Mouse (Mus musculus) layer of hippocampus, adult 2 months (tissue): ENCODE results near the gene Ngb. TPM values are rescaled to one million over a fixed set of nuclear protein-coding genes. Genes with fewer than 3 reads are reported as not detected.

Source experiments
- DNase-seq, 2 experiments: peaks; one replicate each; pipeline ENCODE4 v3.0.0; 2022; ENCODE audit warnings: low spot score in 2 of 2
- H3K27ac ChIP-seq: fragments of 200-600 bp; 2 replicates; pipeline ENCODE4 v1.8.1; 2022
- H3K4me3 ChIP-seq: fragments of 200-600 bp; 2 replicates; pipeline ENCODE4 v1.8.1; 2022; ENCODE audit warnings: mild to moderate bottlenecking
- CTCF ChIP-seq: fragments of 200-600 bp; conservative IDR thresholded peaks from 2 replicates; pipeline ENCODE4 v1.8.1; 2022; ENCODE audit warnings: antibody characterized with exemption, mild to moderate bottlenecking, moderate library complexity
- total RNA-seq, 2 experiments: library from RNA; stranded (reverse); gene quantifications; 2 replicates each; pipeline ENCODE4 v1.2.3; 2021

Gene Ngb
- total RNA-seq, 2 experiments from 2014 or later: 1.9 to 2.5 TPM

DNA sequence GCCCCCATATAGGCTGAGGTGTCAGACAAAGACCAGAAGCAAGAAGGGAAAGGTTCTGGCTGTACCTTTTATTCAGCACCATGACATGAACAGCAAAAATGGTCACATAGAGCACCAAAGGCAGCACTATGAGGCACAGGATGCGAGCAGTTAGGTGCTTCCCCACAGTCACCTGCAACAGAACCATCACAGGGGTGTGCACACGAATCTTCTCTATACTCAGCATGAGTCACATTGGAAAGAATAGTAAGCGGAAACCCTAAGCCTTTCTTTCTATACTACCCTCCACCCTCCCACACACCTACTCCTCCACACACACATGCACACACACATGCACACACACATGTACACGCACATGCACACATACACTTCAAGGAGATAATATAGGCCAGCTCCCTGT lies 27.9 kb upstream of the Ngb start:
- DNase-seq: no peak
- Histone ChIP-seq H3K27ac (no peak overlapping the region), H3K4me3 (no peak overlapping the region)
- TF ChIP-seq CTCF: no peak

DNA sequence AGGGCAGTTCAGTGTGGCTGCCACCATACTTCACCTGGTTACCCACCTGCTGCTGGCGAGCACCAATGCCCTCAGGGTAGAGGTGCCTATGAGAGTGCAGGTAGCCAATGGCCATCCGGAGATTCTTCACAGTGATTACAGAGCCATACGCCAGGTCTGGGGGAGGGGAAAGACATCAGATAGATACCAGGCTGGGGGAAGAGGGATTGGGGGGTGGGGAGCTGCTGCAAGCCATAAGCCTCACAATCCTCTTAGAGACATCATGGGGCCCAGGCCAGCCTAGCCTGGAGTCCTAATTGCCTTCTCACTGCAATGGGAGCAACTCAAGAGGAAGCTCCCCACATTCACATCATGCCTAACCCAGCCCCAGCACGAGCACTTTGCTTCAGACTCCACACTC lies 24.9 kb upstream of the Ngb start:
- DNase-seq: no peak
- Histone ChIP-seq H3K27ac (no peak overlapping the region), H3K4me3 (no peak overlapping the region)
- no peak for TF ChIP-seq CTCF

DNA sequence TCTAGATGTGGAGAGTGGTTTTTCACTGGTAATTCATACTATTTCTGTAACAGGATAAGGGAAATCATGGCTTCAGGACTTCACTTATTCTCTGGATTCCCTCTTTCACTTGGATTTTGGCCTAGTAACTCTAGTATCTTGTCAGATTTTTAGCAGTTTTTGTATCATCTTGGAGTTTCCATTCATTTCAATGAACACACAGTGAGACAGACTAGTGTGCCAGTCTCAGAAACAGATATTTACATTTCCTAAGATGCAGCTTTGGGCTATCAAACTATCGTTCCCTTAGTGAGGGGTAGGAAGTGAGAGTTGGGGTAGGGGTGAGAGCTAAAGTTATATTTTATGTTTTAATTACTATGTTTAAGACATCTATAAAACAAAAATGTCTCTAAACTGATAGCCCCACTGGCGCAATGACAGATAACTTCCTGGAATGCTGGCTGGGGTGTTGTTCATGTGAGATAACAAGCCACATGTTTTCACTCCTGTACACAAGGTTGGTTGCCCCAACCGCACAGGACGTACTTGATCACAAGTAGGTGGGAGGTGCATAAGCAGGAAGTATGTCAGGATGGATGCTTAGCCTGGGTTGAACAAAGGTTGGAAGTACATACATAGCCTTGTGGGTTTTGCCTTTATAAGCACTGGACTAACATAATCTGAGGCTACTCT lies 19.7 kb upstream of the Ngb start:
- H3K27ac ChIP-seq: no peak overlapping the region
- no peak for DNase-seq
- no peak overlapping the region for H3K4me3 ChIP-seq
- TF ChIP-seq CTCF: no peak

DNA sequence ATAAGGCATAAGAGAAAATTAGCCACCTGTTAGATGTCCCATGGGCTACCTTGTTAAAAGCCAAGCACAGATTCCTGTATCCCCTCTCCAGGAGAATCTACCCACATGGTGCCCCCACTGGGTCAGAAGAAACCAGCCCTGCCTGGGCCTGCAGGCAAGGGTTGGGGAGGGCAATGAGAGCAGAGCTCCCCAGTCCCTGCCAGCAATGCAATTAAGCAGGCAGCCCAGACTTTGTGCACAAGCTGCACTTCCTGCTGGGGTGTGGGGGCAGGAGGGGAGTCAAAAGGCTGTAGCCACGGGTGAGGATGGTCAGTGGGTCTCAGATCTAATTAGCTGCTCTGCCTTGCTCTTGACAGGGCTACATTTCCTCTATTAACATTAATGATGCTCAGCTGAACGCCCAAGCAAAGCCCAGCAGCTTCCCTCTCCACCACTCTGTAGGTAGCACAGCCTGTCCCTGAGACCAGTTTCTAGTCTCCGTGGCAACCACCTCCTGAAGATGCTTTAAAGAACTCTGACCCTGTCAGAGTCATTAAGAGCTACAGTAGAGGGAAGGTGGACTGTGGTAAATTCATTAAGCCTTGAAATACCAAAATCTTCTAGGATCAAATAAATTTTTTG lies 5.1 kb upstream of the Ngb start:
- no peak overlapping the region for H3K27ac ChIP-seq
- no peak for DNase-seq
- H3K4me3 ChIP-seq: no peak overlapping the region
- TF ChIP-seq CTCF: no peak

GRCm38 (mm10) chr12:87104796-87105195 lies 2.5 kb upstream of the Ngb start:
- Histone ChIP-seq H3K4me3 (no peak overlapping the region), H3K27ac (no peak overlapping the region)
- no peak for TF ChIP-seq CTCF
- no peak for DNase-seq

- no peak overlapping the region for H3K4me3 ChIP-seq
- no peak for DNase-seq
- H3K27ac ChIP-seq: no peak overlapping the region
- TF ChIP-seq CTCF: no peak
These were observed 1.1 kb upstream of the Ngb start for GRCm38 (mm10) chr12:87103471-87103870.

- TF ChIP-seq CTCF: no peak
- no peak for DNase-seq
- H3K27ac ChIP-seq: no peak overlapping the region
- no peak overlapping the region for H3K4me3 ChIP-seq
These were observed 2.0 kb downstream of the Ngb start for GRCm38 (mm10) chr12:87100331-87100730.

GRCm38 (mm10) chr12:87093671-87094070 lies 8.7 kb downstream of the Ngb start:
- peak in 1 of 2 experiments; percentile 23 for DNase-seq

GRCm38 (mm10) chr12:87093249-87093648 lies 9.1 kb downstream of the Ngb start:
- Histone ChIP-seq H3K27ac (peak overlapping the region; percentile 39; the same call in 1 of the 2 replicates), H3K4me3 (no peak overlapping the region)
- no peak for TF ChIP-seq CTCF
- DNase-seq: no peak

More at GRCm38 (mm10) chr12:87093671-87094070, 8.7 kb downstream of the Ngb start:
- TF ChIP-seq CTCF: no peak
- Histone ChIP-seq H3K27ac (peak overlapping the region; percentile 39; the same call in 1 of the 2 replicates), H3K4me3 (no peak overlapping the region)

- DNase-seq: no peak
- no peak overlapping the region for H3K4me3 ChIP-seq
- no peak for TF ChIP-seq CTCF
- H3K27ac ChIP-seq: no peak overlapping the region
These were observed 10.4 kb downstream of the Ngb start for GRCm38 (mm10) chr12:87091916-87092315.

DNA sequence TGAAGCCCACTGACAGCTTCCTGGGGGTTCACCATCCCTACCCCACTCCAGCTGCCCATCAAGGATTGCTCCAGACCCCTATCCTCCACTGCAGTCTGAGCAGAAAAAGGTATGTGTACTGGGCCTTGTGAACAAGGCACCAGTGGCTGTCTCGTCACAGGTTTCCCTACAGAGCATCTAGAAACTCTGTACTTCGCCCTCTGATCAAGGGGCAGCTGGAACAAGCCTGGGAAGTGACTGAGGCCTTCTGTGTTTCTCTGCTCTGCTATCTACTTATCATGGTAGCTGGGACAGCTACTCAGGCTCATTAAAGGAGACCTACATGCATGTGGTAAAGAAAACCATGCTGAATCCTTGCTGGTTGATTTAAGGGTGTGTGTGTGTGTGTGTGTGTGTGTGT lies 12.6 kb downstream of the Ngb start:
- TF ChIP-seq CTCF: no peak
- no peak overlapping the region for H3K27ac ChIP-seq
- DNase-seq: no peak
- H3K4me3 ChIP-seq: no peak overlapping the region

DNA sequence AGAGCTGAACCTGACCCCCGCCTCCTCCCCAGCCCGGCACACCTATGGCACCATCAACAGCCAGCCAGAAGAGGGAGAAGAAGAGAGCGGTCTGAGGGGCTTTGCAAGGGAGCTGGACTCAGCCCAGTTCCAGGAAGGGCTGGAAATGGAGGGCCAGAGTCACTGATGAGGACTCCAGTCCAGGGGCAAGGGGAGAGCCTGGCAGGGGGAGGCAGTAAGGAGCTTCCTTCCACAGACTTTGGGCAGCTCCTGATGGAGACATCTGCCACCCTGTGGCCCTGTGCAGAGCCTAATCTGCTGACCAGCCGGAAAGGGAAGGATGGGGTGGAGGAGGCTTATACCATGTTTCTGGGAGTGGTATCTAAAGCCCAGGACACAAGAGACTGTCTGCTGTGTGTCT lies 13.1 kb downstream of the Ngb start:
- no peak for TF ChIP-seq CTCF
- H3K27ac ChIP-seq: no peak overlapping the region
- DNase-seq: no peak
- no peak overlapping the region for H3K4me3 ChIP-seq

DNA sequence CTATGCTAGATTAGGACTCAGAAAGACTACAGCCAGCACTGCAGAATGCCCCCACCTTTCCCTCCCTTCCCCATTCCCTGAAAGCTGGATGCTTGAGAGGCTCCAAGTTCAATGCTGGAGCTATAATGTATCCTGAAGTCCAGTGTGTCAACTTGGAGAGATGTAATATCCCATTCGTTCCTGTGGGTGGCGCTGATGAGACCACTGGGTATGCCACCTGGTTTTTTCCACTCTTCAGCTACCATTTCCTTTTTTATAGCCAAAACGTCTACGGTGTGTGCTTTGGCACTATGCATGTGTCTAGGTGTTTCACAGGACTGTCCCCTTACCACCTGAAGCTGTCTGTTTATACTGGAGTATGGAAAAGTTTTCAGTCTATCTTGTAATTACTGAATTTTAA lies 14.0 kb downstream of the Ngb start:
- H3K27ac ChIP-seq: no peak overlapping the region
- peak; percentile 75 for TF ChIP-seq CTCF
- no peak for DNase-seq
- H3K4me3 ChIP-seq: no peak overlapping the region

DNA sequence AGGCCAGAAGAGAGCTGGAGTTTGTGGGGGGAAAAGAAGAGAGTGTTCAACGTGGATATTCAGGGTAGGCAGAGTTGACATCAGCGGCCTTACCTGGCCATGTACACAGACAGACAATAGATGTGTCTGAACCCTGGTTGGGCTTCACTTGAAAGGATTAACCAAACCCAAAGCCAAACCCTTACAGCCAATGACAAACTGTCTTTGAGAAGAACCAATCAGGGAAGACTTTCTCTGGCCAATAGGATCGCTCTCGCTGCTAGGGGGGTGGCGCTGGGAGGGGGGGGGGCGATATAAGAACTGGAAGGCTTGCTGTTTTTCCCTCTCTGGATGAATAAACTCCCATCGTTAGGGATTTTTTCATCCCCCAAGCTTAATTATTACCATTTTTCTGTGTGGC lies 15.1 kb downstream of the Ngb start:
- H3K4me3 ChIP-seq: no peak overlapping the region
- DNase-seq: no peak
- TF ChIP-seq CTCF: no peak

More for the DNA sequence above, 15.1 kb downstream of the Ngb start:
- H3K27ac ChIP-seq: no peak overlapping the region
